Comparison of ENCODE assay signal across 8 mouse cellular contexts in the genomic region with DNA sequence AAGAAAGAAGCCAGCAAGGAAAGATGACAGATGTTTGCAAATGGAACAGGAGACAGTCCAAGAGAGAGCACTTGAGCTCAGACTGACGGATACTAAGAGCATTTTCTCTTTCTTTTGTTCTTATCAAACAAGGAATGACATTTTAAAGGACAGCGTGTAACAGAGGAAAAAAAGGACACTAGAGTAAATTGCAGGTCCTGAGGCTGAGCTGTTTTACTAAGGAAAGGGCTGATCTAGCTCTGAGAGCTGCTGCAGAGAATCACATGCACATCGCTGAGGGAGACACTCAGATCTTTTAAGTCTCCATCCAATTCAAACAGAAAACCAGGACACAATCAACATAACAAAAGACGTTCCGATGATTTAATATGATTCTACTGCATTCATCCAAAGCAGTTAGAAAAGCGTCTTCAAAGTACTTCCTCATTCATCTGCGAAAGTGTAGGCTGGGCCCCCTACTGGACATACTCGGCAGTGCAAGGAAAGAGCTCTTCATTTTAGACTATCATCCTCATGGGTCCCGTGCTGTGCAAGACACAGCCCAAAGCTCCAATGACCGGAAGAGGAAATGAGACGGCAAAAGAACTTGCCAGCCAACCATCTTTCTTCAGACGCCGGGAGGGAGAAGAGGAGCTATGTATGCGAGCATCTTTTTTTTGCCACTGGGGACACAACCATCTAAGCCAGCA.
DNase-seq lines count a peak whose midpoint lies in the region; ATAC-seq and TF ChIP-seq lines count a peak whose summit lies in the region.

No protein-coding gene starts in this region.

- peak overlapping the region; percentile 16; the same call in 1 of the 2 replicates for H3K4me3 ChIP-seq in embryonic facial prominence, embryonic 15.5 days (replicated peaks)
- 0 out of 2 replicates have a peak overlapping the region, but pooled peaks have one; percentile 4 for H3K4me3 ChIP-seq in heart, postnatal 0 days (ENCODE audit: low read depth, low read length)
- no peak overlapping the region for H3K4me3 ChIP-seq in lung, adult 2 months (replicated peaks; ENCODE audit: extremely low read depth, low read depth, low read length)

- H3K9ac ChIP-seq in embryonic facial prominence, embryonic 15.5 days, result no peak overlapping the region
- H3K9ac ChIP-seq in heart, postnatal 0 days (replicated peaks; ENCODE audit: low read depth, low read length), result no peak overlapping the region

- WGBS in embryonic facial prominence, embryonic 15.5 days, result 32% methylated on average over 14 of the region's 14 CpGs
- WGBS in heart, postnatal 0 days, result 27% methylated on average over 14 of the region's 14 CpGs
- 24% methylated on average over 14 of the region's 14 CpGs for WGBS in lung, adult 2 months

- TF ChIP-seq EP300 in heart, postnatal 0 days (IDR thresholded peaks at IDR 0.05; ENCODE audit: low read depth), result no peak

- no peaks in the 10 kb centered on the region for H3K9me3 ChIP-seq in embryonic facial prominence, embryonic 15.5 days (replicated peaks)
- H3K9me3 ChIP-seq in heart, postnatal 0 days (replicated peaks; ENCODE audit: control insufficient read depth, low read length), result no peaks in the 10 kb centered on the region

- no peak overlapping the region for H3K27ac ChIP-seq in embryonic facial prominence, embryonic 15.5 days (replicated peaks)
- H3K27ac ChIP-seq in heart, postnatal 0 days (ENCODE audit: low read depth), result no peak overlapping the region

- H3K36me3 ChIP-seq in embryonic facial prominence, embryonic 15.5 days, result no peaks in the 10 kb centered on the region
- no peaks in the 10 kb centered on the region for H3K36me3 ChIP-seq in heart, postnatal 0 days (replicated peaks; ENCODE audit: control insufficient read depth, insufficient read depth, low read length)

- no peak for ATAC-seq in embryonic facial prominence, embryonic 15.5 days (ENCODE audit: insufficient number of reproducible peaks, low FRiP score, low TSS enrichment, low read depth)
- ATAC-seq in heart, postnatal 0 days (ENCODE audit: insufficient read depth, low read depth), result peak; percentile 33; the same call in 1 of the 2 replicates

- no peaks in the 10 kb centered on the region for H3K27me3 ChIP-seq in embryonic facial prominence, embryonic 15.5 days
- no peaks in the 10 kb centered on the region for H3K27me3 ChIP-seq in heart, postnatal 0 days (ENCODE audit: control insufficient read depth, insufficient read depth, low read length)

- peak overlapping the region; percentile 36 for H3K4me2 ChIP-seq in embryonic facial prominence, embryonic 15.5 days (replicated peaks)
- H3K4me2 ChIP-seq in heart, postnatal 0 days (ENCODE audit: low read depth, low read length), result peak overlapping the region; percentile 22

- H3K4me1 ChIP-seq in embryonic facial prominence, embryonic 15.5 days, result no peaks in the 10 kb centered on the region
- H3K4me1 ChIP-seq in heart, postnatal 0 days (ENCODE audit: control insufficient read depth, insufficient read depth), result no peaks in the 10 kb centered on the region
- H3K4me1 ChIP-seq in lung, adult 2 months (ENCODE audit: control insufficient read depth, insufficient read depth, low read length), result no peaks in the 10 kb centered on the region

- TF ChIP-seq CTCF in heart, postnatal 0 days (IDR thresholded peaks at IDR 0.05; ENCODE audit: low read depth), result peak; percentile 81
- peak; percentile 43 for TF ChIP-seq CTCF in lung, adult 2 months (IDR thresholded peaks at IDR 0.05; ENCODE audit: insufficient read depth, low read length)

- peak; percentile 69 for DNase-seq in ES-CJ7 (ENCODE audit: low read depth, low spot score)
- DNase-seq in brain, adult 2 months (ENCODE audit: low read depth, low spot score), result peak; percentile 90
- peak; percentile 38 for DNase-seq in heart, postnatal 0 days (ENCODE audit: low spot score)
- peak; percentile 90 for DNase-seq in layer of hippocampus, adult 11-12 months (ENCODE audit: low spot score)
- DNase-seq in lung, adult 2 months, result peak; percentile 22
- DNase-seq in ovary, postnatal 14 days (ENCODE audit: low spot score), result peak; percentile 63
- no peak for DNase-seq in spleen, adult 12 weeks (ENCODE audit: low spot score)

- no peak for TF ChIP-seq POLR2A in lung, adult 2 months (IDR thresholded peaks at IDR 0.05; ENCODE audit: borderline replicate concordance, extremely low read depth, low read depth, low read length)
